Mouse (Mus musculus) thymus, postnatal 36 days (tissue): ENCODE results near the gene Hmmr.

ENCODE experiments used
- DNase-seq, 2 experiments: peaks; one replicate each; pipeline ENCODE4 v3.0.0; 2022; ENCODE audit warnings: mixed read lengths in 2 of 2

Gene Hmmr

GRCm38 (mm10) chr11:40694311-40695087 lies 38.7 kb downstream of the Hmmr start:
- DNase-seq = peak; percentile 58 to 60

- peak; percentile 33 for DNase-seq
Measured at GRCm38 (mm10) chr11:40693366-40693951, 39.8 kb downstream of the Hmmr start.

- DNase-seq = peak; percentile 94 to 96
Measured at GRCm38 (mm10) chr11:40692511-40693365, 40.5 kb downstream of the Hmmr start.

- no peak for DNase-seq
Measured at GRCm38 (mm10) chr11:40692101-40692509, 41.1 kb downstream of the Hmmr start.

GRCm38 (mm10) chr11:40690444-40691127 lies 42.6 kb downstream of the Hmmr start:
- DNase-seq = no peak

- DNase-seq = no peak
Measured at GRCm38 (mm10) chr11:40683295-40683694, 49.9 kb downstream of the Hmmr start.

GRCm38 (mm10) chr11:40682456-40682855 lies 50.8 kb downstream of the Hmmr start:
- no peak for DNase-seq

GRCm38 (mm10) chr11:40677169-40677568 lies 56.1 kb downstream of the Hmmr start:
- peak; percentile 15 to 20 for DNase-seq

GRCm38 (mm10) chr11:40675014-40675730 lies 58.0 kb downstream of the Hmmr start:
- DNase-seq = no peak
